Mouse (Mus musculus): ENCODE data around the gene Selenoo.

Selenoo gene

GRCm38 (mm10) chr15:89075478-89076147, 13.3 kb upstream of the Selenoo start:
- DNase-seq (ENCODE audit: low read depth in 2 of 2, low spot score in 2 of 2): peak; percentile 54 to 69

- DNase-seq (ENCODE audit: low read depth in 2 of 2, low spot score in 2 of 2): peak in 1 of 2 experiments; percentile 15
Observed at GRCm38 (mm10) chr15:89076156-89076731, 12.6 kb upstream of the Selenoo start.

- DNase-seq (ENCODE audit: low read depth in 2 of 2, low spot score in 2 of 2): peak; percentile 63 to 68
Observed at GRCm38 (mm10) chr15:89078208-89078836, 10.6 kb upstream of the Selenoo start.

- DNase-seq (ENCODE audit: low read depth in 2 of 2, low spot score in 2 of 2): no peak
Observed at GRCm38 (mm10) chr15:89083906-89084305, 5.0 kb upstream of the Selenoo start.

GRCm38 (mm10) chr15:89084826-89085225, 4.1 kb upstream of the Selenoo start:
- DNase-seq (ENCODE audit: low read depth in 2 of 2, low spot score in 2 of 2): no peak

- DNase-seq (ENCODE audit: low read depth in 2 of 2, low spot score in 2 of 2): no peak
Observed at GRCm38 (mm10) chr15:89089248-89090051, 566 bp downstream of the Selenoo start.

GRCm38 (mm10) chr15:89090662-89091061, 1.8 kb downstream of the Selenoo start:
- no peak for DNase-seq (ENCODE audit: low read depth in 2 of 2, low spot score in 2 of 2)

- no peak for DNase-seq (ENCODE audit: low read depth in 2 of 2, low spot score in 2 of 2)
Observed at GRCm38 (mm10) chr15:89092181-89092580, 3.3 kb downstream of the Selenoo start.

- no peak for DNase-seq (ENCODE audit: low read depth in 2 of 2, low spot score in 2 of 2)
Observed at GRCm38 (mm10) chr15:89097450-89097849, 8.6 kb downstream of the Selenoo start.

- DNase-seq (ENCODE audit: low read depth in 2 of 2, low spot score in 2 of 2): no peak
Observed at GRCm38 (mm10) chr15:89098616-89099015, 9.7 kb downstream of the Selenoo start.

GRCm38 (mm10) chr15:89100823-89101222, 11.9 kb downstream of the Selenoo start:
- no peak for DNase-seq (ENCODE audit: low read depth in 2 of 2, low spot score in 2 of 2)

- no peak for DNase-seq (ENCODE audit: low read depth in 2 of 2, low spot score in 2 of 2)
Observed at GRCm38 (mm10) chr15:89102646-89103045, 13.8 kb downstream of the Selenoo start.

- DNase-seq (ENCODE audit: low read depth in 2 of 2, low spot score in 2 of 2): no peak
Observed at GRCm38 (mm10) chr15:89103921-89104320, 15.0 kb downstream of the Selenoo start.

- DNase-seq (ENCODE audit: low read depth in 2 of 2, low spot score in 2 of 2): no peak
Observed at GRCm38 (mm10) chr15:89104425-89104824, 15.5 kb downstream of the Selenoo start.

GRCm38 (mm10) chr15:89106073-89106472, 17.2 kb downstream of the Selenoo start:
- no peak for DNase-seq (ENCODE audit: low read depth in 2 of 2, low spot score in 2 of 2)

GRCm38 (mm10) chr15:89106976-89107375, 18.1 kb downstream of the Selenoo start:
- no peak for DNase-seq (ENCODE audit: low read depth in 2 of 2, low spot score in 2 of 2)

GRCm38 (mm10) chr15:89110147-89110546, 21.3 kb downstream of the Selenoo start:
- DNase-seq (ENCODE audit: low read depth in 2 of 2, low spot score in 2 of 2): no peak

GRCm38 (mm10) chr15:89118007-89118406, 29.1 kb downstream of the Selenoo start:
- DNase-seq (ENCODE audit: low read depth in 2 of 2, low spot score in 2 of 2): no peak

- DNase-seq (ENCODE audit: low read depth in 2 of 2, low spot score in 2 of 2): peak; percentile 79 to 92
Observed at GRCm38 (mm10) chr15:89122649-89123366, 33.9 kb downstream of the Selenoo start, which contains the start of gene Tubgcp6. Tubgcp6 (minus strand) TSS chr15:89123112.

- no peak for DNase-seq (ENCODE audit: low read depth in 2 of 2, low spot score in 2 of 2)
Observed at GRCm38 (mm10) chr15:89123595-89123994, 34.7 kb downstream of the Selenoo start.

- DNase-seq (ENCODE audit: low read depth in 2 of 2, low spot score in 2 of 2): no peak
Observed at GRCm38 (mm10) chr15:89124312-89124711, 35.4 kb downstream of the Selenoo start.

All from CD8-positive naive resting alpha-beta T cell, adult 2 months (primary cell).